Mouse (Mus musculus) brain, embryonic 14.5 days (tissue): ENCODE measurements at regions not wholly inside any gene's neighbourhood (a gene's known extent, or its start where the extent isn't known, plus 50 kb on each side); places are given as distances from the start of the nearest gene placed in this dataset.

Source experiments
- CTCF ChIP-seq: fragments of 200-500 bp; IDR thresholded peaks from 2 replicates; pipeline ENCODE4 v1.5.1; 2012; ENCODE audit warnings: inconsistent platforms, mild to moderate bottlenecking, moderate library complexity, borderline replicate concordance; ENCODE audit not compliant: insufficient read depth, insufficient read length; ENCODE audit errors: extremely low read depth
- POLR2A ChIP-seq: fragments of 200-500 bp; IDR thresholded peaks from 2 replicates; pipeline ENCODE4 v1.6.1; 2012; ENCODE audit warnings: mild to moderate bottlenecking, inconsistent platforms, borderline replicate concordance; ENCODE audit not compliant: poor library complexity, insufficient read depth, insufficient read length, severe bottlenecking; ENCODE audit errors: extremely low read depth

DNA sequence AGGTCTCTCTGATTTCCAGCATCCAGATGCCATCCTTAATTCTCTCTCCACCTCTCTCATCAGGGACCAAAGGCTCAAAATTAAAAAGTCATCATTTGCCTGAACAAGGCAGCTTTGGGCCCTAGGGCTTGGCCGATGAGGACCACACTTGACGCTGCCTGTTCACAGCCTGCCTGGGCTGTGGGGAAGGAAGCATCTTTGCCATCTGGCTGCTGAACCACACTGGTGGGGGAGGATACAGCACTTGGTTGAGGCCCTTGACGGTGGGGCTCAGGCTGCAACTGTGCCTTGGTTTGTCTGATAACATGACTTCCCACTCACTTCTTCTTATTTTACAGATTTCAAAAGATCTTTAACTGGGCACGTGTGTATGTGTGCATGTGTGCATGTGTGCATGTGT, 161.5 kb upstream of the N4bp1 start:
- TF ChIP-seq POLR2A, result no peak
- no peak for TF ChIP-seq CTCF
